Mouse (Mus musculus): Measurements from ENCODE around the gene Tlr6. TPM values are rescaled to one million over a fixed set of nuclear protein-coding genes. Genes with fewer than 3 reads are reported as not detected.

The Tlr6 gene
- 0.32 and 0.42 TPM in 2 replicates for polyA plus RNA-seq (2015; fragmentation: Nextera tagmentation; extraction: Ambion mirVana)

DNA sequence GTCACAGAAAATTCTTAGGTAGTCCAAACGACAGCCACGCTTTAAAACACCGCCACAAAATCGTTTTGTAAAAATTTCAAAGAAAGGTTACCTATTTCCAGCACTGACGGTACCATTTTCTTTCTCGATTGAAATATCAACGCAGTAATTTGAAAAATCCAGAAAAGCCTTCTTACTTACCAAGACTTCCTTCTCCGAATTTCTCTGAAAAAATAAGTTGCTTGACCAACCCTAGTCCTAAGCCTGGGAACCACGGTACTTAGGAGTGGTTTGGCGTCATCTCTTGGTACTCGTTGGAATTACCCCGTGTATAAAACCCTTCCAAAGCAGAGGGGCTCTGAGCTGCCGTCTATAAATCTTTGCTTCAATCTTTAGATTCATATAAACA, at the start of gene Tlr6:
Gene Tlr6 (minus strand): TSS at position 255 of the 388 bp plus-strand sequence.
- Histone ChIP-seq H3K36me3 (ENCODE audit: insufficient read depth, low read length) (no peaks in the 10 kb centered on the region), H3K9me3 (replicated peaks; ENCODE audit: low read length) (no peaks in the 10 kb centered on the region), H3K27ac (peak within 1 kb of the TSS; percentile 37; the same call in 1 of the 2 replicates), H3K4me1 (replicated peaks; ENCODE audit: insufficient read depth, low read length) (no peaks in the 10 kb centered on the region), H3K27me3 (ENCODE audit: insufficient read depth, low read length) (no peaks in the 10 kb centered on the region), H3K9ac (ENCODE audit: low read depth, low read length) (no peak within 1 kb of the TSS), H3K4me3 (replicated peaks; ENCODE audit: low read depth, low read length) (0 out of 2 replicates have a peak within 1 kb of the TSS, but pooled peaks have one; percentile 5), H3K4me2 (ENCODE audit: low read length) (peak within 1 kb of the TSS; percentile 38)
- no peak for ATAC-seq (replicated peaks; ENCODE audit: low FRiP score, low read depth)
- WGBS, result 73% methylated on average over 13 of the region's 13 CpGs
- DNase-seq (ENCODE audit: low spot score), result peak; percentile 67
- TF ChIP-seq CTCF (IDR thresholded peaks at IDR 0.05; ENCODE audit: low read depth), result peak; percentile 52

DNA sequence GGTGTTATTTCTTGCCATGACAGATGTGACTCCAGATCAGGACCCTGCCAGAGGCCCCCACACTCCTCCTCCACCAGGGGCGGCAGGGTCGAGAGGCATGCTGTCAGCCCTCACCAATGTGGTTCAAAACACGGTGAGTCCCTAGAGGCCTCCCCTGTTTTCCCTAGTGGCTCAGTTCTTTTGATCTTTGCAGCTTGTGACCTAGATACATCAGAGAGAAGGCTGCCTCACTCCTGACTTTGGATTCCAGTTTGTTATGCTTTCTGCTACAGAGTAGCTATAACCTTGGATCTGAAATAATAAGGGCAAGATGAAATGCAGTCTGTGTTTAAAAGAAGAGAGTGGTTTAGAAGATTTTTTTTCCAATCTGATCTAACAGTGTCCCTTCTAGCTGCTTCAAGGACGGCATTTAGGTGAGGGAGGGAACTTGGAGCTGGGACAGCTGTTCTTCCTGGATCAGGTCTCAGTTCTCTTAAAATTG, 46.2 kb upstream of the Tlr6 start:
- peak; percentile 38 for DNase-seq (ENCODE audit: low spot score)
- H3K9ac ChIP-seq (ENCODE audit: low read depth, low read length), result no peak overlapping the region
- H3K4me1 ChIP-seq (replicated peaks; ENCODE audit: insufficient read depth, low read length), result no peaks in the 10 kb centered on the region
- peaks cover 20% of the 10 kb centered on the region for H3K36me3 ChIP-seq (ENCODE audit: insufficient read depth, low read length)
- TF ChIP-seq CTCF (IDR thresholded peaks at IDR 0.05; ENCODE audit: low read depth), result no peak; the same call in 1 of the 2 replicates
- no peaks in the 10 kb centered on the region for H3K27me3 ChIP-seq (ENCODE audit: insufficient read depth, low read length)
- no peak overlapping the region for H3K4me2 ChIP-seq (ENCODE audit: low read length)
- H3K27ac ChIP-seq, result no peak overlapping the region
- 21% methylated on average over 4 of the region's 4 CpGs for WGBS
- H3K9me3 ChIP-seq (replicated peaks; ENCODE audit: low read length), result no peaks in the 10 kb centered on the region
- ATAC-seq (replicated peaks; ENCODE audit: low FRiP score, low read depth), result 0 out of 2 replicates have a peak, but pooled peaks have one; percentile 16
- H3K4me3 ChIP-seq (replicated peaks; ENCODE audit: low read depth, low read length), result no peak overlapping the region

DNA sequence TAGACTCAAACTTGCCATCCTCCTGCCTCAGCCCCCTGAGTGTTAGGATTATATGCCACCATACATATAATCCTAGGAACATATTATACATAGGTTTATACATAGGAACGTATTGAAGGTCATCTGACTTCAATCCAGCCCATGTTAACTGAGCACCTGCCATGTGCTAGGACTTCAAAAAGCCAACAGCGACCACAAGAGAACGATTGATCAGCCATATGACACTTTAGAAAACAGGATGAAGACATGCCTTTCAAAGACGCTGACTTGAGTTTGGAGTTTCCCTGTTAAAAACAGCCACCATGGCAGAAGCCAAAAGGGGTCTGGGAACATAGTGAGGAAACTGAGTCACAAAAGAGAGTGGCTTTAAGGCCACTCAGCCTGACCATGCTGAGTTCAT, 45.4 kb upstream of the Tlr6 start:
- TF ChIP-seq CTCF (IDR thresholded peaks at IDR 0.05; ENCODE audit: low read depth), result no peak
- ATAC-seq (replicated peaks; ENCODE audit: low FRiP score, low read depth) (no peak), DNase-seq (ENCODE audit: low spot score) (no peak)
- Histone ChIP-seq H3K4me1 (replicated peaks; ENCODE audit: insufficient read depth, low read length) (no peaks in the 10 kb centered on the region), H3K4me3 (replicated peaks; ENCODE audit: low read depth, low read length) (no peak overlapping the region), H3K9me3 (replicated peaks; ENCODE audit: low read length) (no peaks in the 10 kb centered on the region), H3K27me3 (ENCODE audit: insufficient read depth, low read length) (no peaks in the 10 kb centered on the region), H3K36me3 (ENCODE audit: insufficient read depth, low read length) (peaks cover 18% of the 10 kb centered on the region), H3K27ac (no peak overlapping the region), H3K9ac (ENCODE audit: low read depth, low read length) (no peak overlapping the region), H3K4me2 (ENCODE audit: low read length) (no peak overlapping the region)
- WGBS, result 90% methylated on average over 4 of the region's 4 CpGs

DNA sequence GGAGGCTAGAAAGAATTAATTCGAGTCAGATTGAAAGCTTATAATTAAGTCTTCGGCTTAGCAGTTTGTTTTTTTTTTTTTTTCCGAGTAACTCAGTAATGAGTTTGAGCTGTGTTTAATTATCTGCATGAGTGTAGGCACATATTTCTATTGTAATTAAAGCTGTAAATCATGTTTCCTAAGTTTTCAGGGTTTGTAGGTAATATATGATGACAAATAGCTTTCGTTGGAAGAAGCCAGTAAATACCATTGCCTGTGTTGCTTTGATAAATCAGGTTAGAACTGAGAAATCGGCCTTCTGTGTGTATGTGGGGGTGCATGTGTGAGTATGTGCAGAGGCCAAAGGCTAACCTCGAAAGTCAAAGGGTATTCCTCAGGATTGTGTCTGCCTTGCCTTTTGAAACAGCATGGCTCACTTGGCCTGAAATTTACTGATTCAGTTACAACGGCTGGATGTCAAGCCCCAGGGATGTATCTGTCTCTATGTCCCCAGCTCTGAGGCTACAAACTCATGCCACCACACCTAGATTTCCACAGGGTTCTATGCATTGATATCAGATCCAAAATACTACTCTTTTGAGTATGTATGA, 44.1 kb upstream of the Tlr6 start:
- no peak overlapping the region for H3K9ac ChIP-seq (ENCODE audit: low read depth, low read length)
- no peak overlapping the region for H3K4me2 ChIP-seq (ENCODE audit: low read length)
- ATAC-seq (replicated peaks; ENCODE audit: low FRiP score, low read depth) (no peak), DNase-seq (ENCODE audit: low spot score) (peak; percentile 38)
- peaks cover 6% of the 10 kb centered on the region; the same call in 1 of the 2 replicates for H3K36me3 ChIP-seq (ENCODE audit: insufficient read depth, low read length)
- no peaks in the 10 kb centered on the region for H3K4me1 ChIP-seq (replicated peaks; ENCODE audit: insufficient read depth, low read length)
- TF ChIP-seq CTCF (IDR thresholded peaks at IDR 0.05; ENCODE audit: low read depth), result no peak
- H3K4me3 ChIP-seq (replicated peaks; ENCODE audit: low read depth, low read length), result no peak overlapping the region
- no peaks in the 10 kb centered on the region for H3K9me3 ChIP-seq (replicated peaks; ENCODE audit: low read length)
- H3K27ac ChIP-seq, result 0 out of 2 replicates have a peak overlapping the region, but pooled peaks have one; percentile 11
- no peaks in the 10 kb centered on the region for H3K27me3 ChIP-seq (ENCODE audit: insufficient read depth, low read length)
- WGBS, result 33% methylated on average over 7 of the region's 7 CpGs

DNA sequence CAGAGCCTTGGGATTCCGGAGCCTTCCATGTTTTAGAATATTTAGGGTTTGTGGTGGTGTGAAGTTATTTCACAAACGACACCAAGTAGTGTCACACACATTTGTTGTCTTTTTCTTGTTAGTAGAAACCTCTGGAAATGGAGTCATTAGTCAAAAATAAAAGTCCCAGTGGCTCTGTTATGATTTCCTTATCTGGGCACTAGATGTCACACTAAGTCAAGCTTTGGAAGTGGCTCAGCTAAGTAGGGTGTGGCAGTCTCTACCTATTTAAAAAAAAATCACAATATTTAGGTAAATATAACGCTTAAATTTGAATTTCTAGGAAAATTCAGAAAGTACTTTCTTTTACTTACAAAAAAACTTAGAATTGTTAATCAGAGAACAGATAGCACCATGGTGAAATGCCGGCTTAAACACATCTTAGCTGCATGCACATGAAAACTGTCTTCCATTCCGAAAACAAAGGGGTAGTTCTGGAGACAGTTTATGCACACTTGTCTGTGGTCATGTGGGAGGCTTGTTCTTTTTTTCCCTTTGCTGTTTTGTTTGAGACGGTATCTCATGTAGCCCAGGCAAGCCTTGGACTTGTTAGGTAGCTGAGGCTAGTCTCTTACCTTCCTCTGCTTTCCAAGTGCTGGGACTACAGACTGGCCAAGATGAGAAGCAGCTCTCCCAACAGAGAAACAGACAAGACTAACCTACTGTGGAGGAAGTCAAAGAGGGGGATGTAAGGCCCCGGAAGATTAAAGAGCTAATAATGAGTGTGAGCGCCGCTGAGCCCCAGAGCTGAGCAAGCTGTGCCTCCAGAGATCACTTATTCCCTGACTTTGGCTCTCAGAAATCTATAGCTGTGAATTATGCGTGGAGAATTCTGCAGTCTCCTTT, 43.3 kb upstream of the Tlr6 start:
- Histone ChIP-seq H3K4me2 (ENCODE audit: low read length) (no peak overlapping the region), H3K9ac (ENCODE audit: low read depth, low read length) (no peak overlapping the region), H3K36me3 (ENCODE audit: insufficient read depth, low read length) (peaks cover 6% of the 10 kb centered on the region; the same call in 1 of the 2 replicates), H3K4me3 (replicated peaks; ENCODE audit: low read depth, low read length) (no peak overlapping the region), H3K27me3 (ENCODE audit: insufficient read depth, low read length) (no peaks in the 10 kb centered on the region), H3K27ac (peak overlapping the region; percentile 54; the same call in 1 of the 2 replicates), H3K9me3 (replicated peaks; ENCODE audit: low read length) (no peaks in the 10 kb centered on the region), H3K4me1 (replicated peaks; ENCODE audit: insufficient read depth, low read length) (no peaks in the 10 kb centered on the region)
- WGBS, result 49% methylated on average over 10 of the region's 10 CpGs
- ATAC-seq (replicated peaks; ENCODE audit: low FRiP score, low read depth) (no peak), DNase-seq (ENCODE audit: low spot score) (peak; percentile 79)
- peak; percentile 76 for TF ChIP-seq CTCF (IDR thresholded peaks at IDR 0.05; ENCODE audit: low read depth)

DNA sequence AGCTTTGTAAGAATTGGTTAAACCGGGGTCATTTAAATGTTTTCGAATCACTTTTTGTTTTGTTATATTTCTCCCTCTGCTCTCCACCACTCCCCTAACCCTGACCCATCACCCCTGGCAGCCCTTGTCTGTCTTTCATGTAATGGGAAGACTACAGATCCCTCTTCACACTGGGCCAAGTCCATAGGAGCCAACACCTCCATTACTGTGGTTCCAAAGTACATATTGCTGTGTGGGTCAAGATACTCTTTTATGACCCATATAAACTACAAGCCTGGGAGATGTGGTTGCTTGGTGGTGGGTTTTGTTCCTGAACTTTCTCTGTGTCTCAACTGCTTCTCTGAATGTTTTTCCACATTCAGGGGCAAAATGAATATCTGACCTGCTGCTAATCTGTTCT, 35.5 kb upstream of the Tlr6 start:
- TF ChIP-seq CTCF (IDR thresholded peaks at IDR 0.05; ENCODE audit: low read depth), result no peak
- no peak overlapping the region for H3K27ac ChIP-seq
- no peak overlapping the region for H3K4me3 ChIP-seq (replicated peaks; ENCODE audit: low read depth, low read length)
- H3K4me2 ChIP-seq (ENCODE audit: low read length), result no peak overlapping the region
- no peaks in the 10 kb centered on the region for H3K27me3 ChIP-seq (ENCODE audit: insufficient read depth, low read length)
- no peak overlapping the region for H3K9ac ChIP-seq (ENCODE audit: low read depth, low read length)
- 96% methylated on average over 2 of the region's 2 CpGs for WGBS
- peaks cover 9% of the 10 kb centered on the region; the same call in 1 of the 2 replicates for H3K36me3 ChIP-seq (ENCODE audit: insufficient read depth, low read length)
- ATAC-seq (replicated peaks; ENCODE audit: low FRiP score, low read depth), result no peak
- DNase-seq (ENCODE audit: low spot score), result no peak
- no peaks in the 10 kb centered on the region for H3K9me3 ChIP-seq (replicated peaks; ENCODE audit: low read length)
- no peaks in the 10 kb centered on the region for H3K4me1 ChIP-seq (replicated peaks; ENCODE audit: insufficient read depth, low read length)
